Mouse (Mus musculus): ENCODE results near the gene Slc9a6. TPM values are rescaled to one million over a fixed set of nuclear protein-coding genes. Genes with fewer than 3 reads are reported as not detected.

Slc9a6 gene
- polyA plus RNA-seq, 1 experiment from 2014 or later, result 25.0 TPM

DNA sequence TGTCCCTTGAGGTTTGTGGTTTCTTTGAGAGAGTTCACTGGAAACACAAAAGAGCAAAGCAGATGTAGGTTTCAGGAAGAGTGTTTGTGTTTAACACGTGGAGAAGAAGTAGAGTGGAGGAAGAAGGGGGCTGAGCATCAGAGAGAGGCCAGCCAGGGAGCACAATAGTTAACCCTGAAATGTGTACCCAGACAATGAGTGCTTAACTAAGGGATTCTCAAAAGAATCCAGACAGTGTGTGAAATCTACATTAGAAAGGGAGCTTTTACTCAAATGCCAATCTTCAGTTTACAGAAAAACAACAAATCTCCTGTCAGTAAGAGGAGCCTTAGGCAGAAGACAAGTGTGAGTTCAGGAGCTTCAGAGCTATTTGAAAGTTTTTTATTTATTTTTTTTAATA lies 30.5 kb downstream of the Slc9a6 start:
- Histone ChIP-seq H3K9ac (no peak overlapping the region), H3K27ac (no peak overlapping the region), H3K27me3 (no peaks in the 10 kb centered on the region), H3K4me2 (no peak overlapping the region), H3K36me3 (ENCODE audit: poor library complexity, severe bottlenecking) (peaks cover 9% of the 10 kb centered on the region; the same call in 1 of the 2 replicates), H3K4me1 (no peaks in the 10 kb centered on the region), H3K4me3 (no peak overlapping the region), H3K9me3 (replicated peaks) (no peaks in the 10 kb centered on the region)
- WGBS, result 5% methylated on average over 1 of the region's 1 CpGs
- ATAC-seq, result no peak

DNA sequence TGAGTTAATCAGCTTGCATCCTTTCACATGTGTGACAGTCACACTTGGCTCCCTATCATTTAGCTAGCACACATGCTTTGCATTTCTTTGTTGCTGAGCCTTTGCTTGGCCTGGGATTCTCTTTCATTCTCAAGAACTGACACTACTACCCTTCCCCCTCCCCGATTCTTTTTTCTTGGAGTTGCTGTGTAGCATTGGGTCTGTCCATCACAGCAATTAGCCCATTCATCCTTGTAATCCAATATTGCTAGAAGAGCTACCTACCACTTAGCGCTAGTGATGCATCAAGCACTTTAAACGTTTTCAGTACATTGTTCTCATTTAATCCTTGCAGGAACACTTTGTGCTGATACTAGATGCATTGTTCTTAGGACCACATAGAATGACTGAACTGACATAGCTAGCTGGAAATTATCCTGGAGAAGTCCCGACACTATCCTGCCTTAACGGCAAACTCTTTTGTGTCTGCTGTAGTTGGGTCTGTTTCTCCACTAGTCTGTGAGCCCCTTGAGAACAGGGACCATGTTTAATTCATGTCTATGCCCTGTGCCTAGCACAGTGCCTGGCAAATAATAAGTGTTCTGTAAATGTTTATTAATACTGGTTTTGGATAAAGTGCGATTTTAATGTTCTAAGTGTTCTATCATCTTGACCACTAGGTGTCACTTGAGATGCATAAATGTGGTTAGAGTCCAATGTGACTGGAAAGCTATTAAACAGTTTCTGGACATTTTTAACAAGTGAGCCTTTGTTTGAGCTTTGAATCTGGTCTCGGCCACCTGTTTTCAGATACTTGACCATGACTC lies 40.2 kb downstream of the Slc9a6 start:
- 30% methylated on average over 7 of the region's 7 CpGs for WGBS
- Histone ChIP-seq H3K27me3 (no peaks in the 10 kb centered on the region), H3K27ac (no peak overlapping the region), H3K4me3 (no peak overlapping the region), H3K4me1 (no peaks in the 10 kb centered on the region), H3K36me3 (ENCODE audit: poor library complexity, severe bottlenecking) (no peaks in the 10 kb centered on the region), H3K4me2 (no peak overlapping the region), H3K9ac (no peak overlapping the region), H3K9me3 (replicated peaks) (no peaks in the 10 kb centered on the region)
- peak; percentile 57; the same call in 1 of the 2 replicates for ATAC-seq

DNA sequence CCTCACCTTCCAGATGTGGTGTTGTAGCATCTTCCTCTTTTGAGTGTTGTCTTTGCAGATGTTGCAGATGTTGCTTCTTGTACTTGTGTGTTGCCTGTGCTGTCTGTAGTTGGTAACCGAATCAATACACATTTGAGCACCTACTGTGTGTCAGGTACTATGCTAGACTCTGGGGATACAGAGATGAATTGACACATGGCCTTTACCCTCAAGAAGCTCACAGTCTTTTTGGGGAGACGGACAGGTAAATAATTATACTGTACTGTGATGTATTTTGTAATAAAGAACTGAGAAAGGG lies 40.7 kb downstream of the Slc9a6 start:
- Histone ChIP-seq H3K4me2 (no peak overlapping the region), H3K9ac (no peak overlapping the region), H3K9me3 (replicated peaks) (no peaks in the 10 kb centered on the region), H3K4me3 (no peak overlapping the region), H3K36me3 (ENCODE audit: poor library complexity, severe bottlenecking) (no peaks in the 10 kb centered on the region), H3K27me3 (no peaks in the 10 kb centered on the region), H3K4me1 (no peaks in the 10 kb centered on the region), H3K27ac (no peak overlapping the region)
- ATAC-seq, result peak; percentile 55; the same call in 1 of the 2 replicates
- WGBS, result 77% methylated on average over 2 of the region's 2 CpGs

GRCm38 (mm10) chrX:56650885-56651284 lies 41.3 kb downstream of the Slc9a6 start:
- H3K27me3 ChIP-seq, result no peaks in the 10 kb centered on the region
- no peak overlapping the region for H3K27ac ChIP-seq
- WGBS, result 71% methylated on average over 6 of the region's 6 CpGs
- ATAC-seq, result no peak
- H3K4me3 ChIP-seq, result no peak overlapping the region
- no peak overlapping the region for H3K4me2 ChIP-seq
- H3K36me3 ChIP-seq (ENCODE audit: poor library complexity, severe bottlenecking), result no peaks in the 10 kb centered on the region
- no peaks in the 10 kb centered on the region for H3K4me1 ChIP-seq
- no peak overlapping the region for H3K9ac ChIP-seq
- H3K9me3 ChIP-seq (replicated peaks), result no peaks in the 10 kb centered on the region

DNA sequence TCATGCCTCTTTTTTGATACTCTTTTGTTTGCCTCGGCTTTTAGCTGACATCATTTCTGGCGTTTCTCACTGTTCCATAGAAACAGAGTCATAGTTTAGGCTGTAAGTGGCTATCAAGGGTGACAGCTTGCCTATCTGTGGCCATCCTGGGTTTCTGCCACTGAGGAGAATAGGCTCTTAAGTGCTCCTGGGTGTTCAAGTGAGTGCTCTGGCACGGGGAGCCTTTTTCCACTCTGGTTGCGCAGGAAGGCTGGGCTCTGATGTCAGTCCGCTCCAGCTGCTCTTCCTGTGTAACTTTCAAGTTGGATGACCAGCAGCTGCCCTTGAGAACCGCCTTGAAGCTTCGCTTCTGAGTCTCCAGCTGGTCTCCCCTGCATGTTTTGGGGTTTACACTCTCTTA lies 42.2 kb downstream of the Slc9a6 start:
- H3K4me1 ChIP-seq, result no peaks in the 10 kb centered on the region
- no peak overlapping the region for H3K4me2 ChIP-seq
- 62% methylated on average over 7 of the region's 7 CpGs for whole genome bisulfite sequencing
- H3K36me3 ChIP-seq (ENCODE audit: poor library complexity, severe bottlenecking), result no peaks in the 10 kb centered on the region
- H3K9ac ChIP-seq, result no peak overlapping the region
- H3K27me3 ChIP-seq, result no peaks in the 10 kb centered on the region
- H3K27ac ChIP-seq, result no peak overlapping the region
- no peak for ATAC-seq
- no peak overlapping the region for H3K4me3 ChIP-seq
- H3K9me3 ChIP-seq (replicated peaks), result no peaks in the 10 kb centered on the region

DNA sequence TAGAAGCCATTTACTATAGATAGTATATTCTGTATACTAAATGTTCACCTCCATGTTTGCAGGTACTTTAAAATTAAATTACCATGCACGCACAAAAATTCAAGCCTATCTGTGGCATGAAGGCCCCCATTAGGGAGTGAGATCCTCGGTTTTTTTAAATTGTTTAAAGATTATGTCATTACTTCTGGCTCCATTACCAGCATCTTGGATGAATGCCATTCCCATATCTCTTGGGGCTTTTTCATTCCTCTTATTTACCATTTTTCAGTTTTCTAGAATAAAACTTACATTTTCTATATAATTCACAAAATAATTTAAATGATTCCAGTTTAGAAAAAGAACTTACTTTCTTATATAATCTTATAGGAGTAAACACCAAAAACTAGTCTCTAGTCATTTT lies 46.1 kb downstream of the Slc9a6 start:
- H3K27ac ChIP-seq, result no peak overlapping the region
- H3K4me1 ChIP-seq, result no peaks in the 10 kb centered on the region
- H3K36me3 ChIP-seq (ENCODE audit: poor library complexity, severe bottlenecking), result no peaks in the 10 kb centered on the region
- WGBS, result 56% methylated on average over 2 of the region's 2 CpGs
- no peaks in the 10 kb centered on the region for H3K9me3 ChIP-seq (replicated peaks)
- ATAC-seq, result no peak
- H3K27me3 ChIP-seq, result no peaks in the 10 kb centered on the region
- H3K9ac ChIP-seq, result no peak overlapping the region
- no peak overlapping the region for H3K4me3 ChIP-seq
- no peak overlapping the region for H3K4me2 ChIP-seq

DNA sequence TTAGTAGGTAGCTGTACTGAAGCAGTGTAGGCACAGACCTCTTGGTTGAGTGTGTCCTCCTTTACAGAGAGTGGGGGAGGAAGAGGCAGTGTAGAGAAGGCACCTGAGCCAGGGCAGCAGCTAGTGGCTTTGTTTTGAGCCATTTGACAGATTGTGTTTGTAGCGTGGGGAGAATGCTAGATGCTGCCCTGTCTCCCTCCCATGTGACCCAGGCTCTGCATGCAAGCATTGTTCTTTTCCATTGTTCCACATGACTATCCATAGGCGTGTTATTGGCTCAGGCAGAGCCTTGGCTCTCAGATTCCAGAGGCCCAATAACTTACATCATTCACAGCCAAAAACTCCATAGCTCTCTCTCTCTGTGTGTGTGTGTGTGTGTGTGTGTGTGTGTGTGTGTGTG lies 49.7 kb downstream of the Slc9a6 start:
- ATAC-seq, result no peak
- H3K4me1 ChIP-seq, result 0 out of 2 replicates have a peak, but pooled peaks cover 3% of the 10 kb centered on the region
- H3K27me3 ChIP-seq, result no peaks in the 10 kb centered on the region
- H3K9ac ChIP-seq, result no peak overlapping the region
- WGBS, result 47% methylated on average over 2 of the region's 2 CpGs
- no peak overlapping the region for H3K4me3 ChIP-seq
- no peak overlapping the region for H3K4me2 ChIP-seq
- H3K36me3 ChIP-seq (ENCODE audit: poor library complexity, severe bottlenecking), result no peaks in the 10 kb centered on the region
- no peak overlapping the region for H3K27ac ChIP-seq
- H3K9me3 ChIP-seq (replicated peaks), result no peaks in the 10 kb centered on the region

GRCm38 (mm10) chrX:56661143-56661542 lies 51.6 kb downstream of the Slc9a6 start:
- Histone ChIP-seq H3K36me3 (ENCODE audit: poor library complexity, severe bottlenecking) (no peaks in the 10 kb centered on the region), H3K4me1 (0 out of 2 replicates have a peak, but pooled peaks cover 3% of the 10 kb centered on the region), H3K4me3 (no peak overlapping the region), H3K27ac (no peak overlapping the region), H3K9me3 (replicated peaks) (no peaks in the 10 kb centered on the region), H3K4me2 (no peak overlapping the region), H3K27me3 (no peaks in the 10 kb centered on the region), H3K9ac (no peak overlapping the region)
- WGBS, result 91% methylated on average over 12 of the region's 12 CpGs
- ATAC-seq, result no peak

- Histone ChIP-seq H3K9ac (no peak overlapping the region), H3K4me1 (0 out of 2 replicates have a peak, but pooled peaks cover 3% of the 10 kb centered on the region), H3K27ac (no peak overlapping the region), H3K9me3 (replicated peaks) (no peaks in the 10 kb centered on the region), H3K36me3 (ENCODE audit: poor library complexity, severe bottlenecking) (no peaks in the 10 kb centered on the region), H3K4me3 (no peak overlapping the region), H3K27me3 (no peaks in the 10 kb centered on the region), H3K4me2 (no peak overlapping the region)
- ATAC-seq, result no peak
- 73% methylated on average over 6 of the region's 6 CpGs for WGBS
Measured at GRCm38 (mm10) chrX:56662316-56662715, 52.8 kb downstream of the Slc9a6 start.

GRCm38 (mm10) chrX:56663377-56663776 lies 53.8 kb downstream of the Slc9a6 start:
- no peaks in the 10 kb centered on the region for H3K36me3 ChIP-seq (ENCODE audit: poor library complexity, severe bottlenecking)
- H3K9ac ChIP-seq, result no peak overlapping the region
- WGBS, result 54% methylated on average over 4 of the region's 4 CpGs
- peak; percentile 66; the same call in 1 of the 2 replicates for ATAC-seq
- no peaks in the 10 kb centered on the region for H3K27me3 ChIP-seq
- H3K4me1 ChIP-seq, result 0 out of 2 replicates have a peak, but pooled peaks cover 3% of the 10 kb centered on the region
- no peak overlapping the region for H3K27ac ChIP-seq
- H3K4me3 ChIP-seq, result no peak overlapping the region
- H3K9me3 ChIP-seq (replicated peaks), result no peaks in the 10 kb centered on the region
- H3K4me2 ChIP-seq, result no peak overlapping the region

- ATAC-seq, result no peak
- Histone ChIP-seq H3K4me1 (0 out of 2 replicates have a peak, but pooled peaks cover 3% of the 10 kb centered on the region), H3K4me2 (no peak overlapping the region), H3K9me3 (replicated peaks) (no peaks in the 10 kb centered on the region), H3K9ac (no peak overlapping the region), H3K27me3 (no peaks in the 10 kb centered on the region), H3K27ac (no peak overlapping the region), H3K4me3 (no peak overlapping the region), H3K36me3 (ENCODE audit: poor library complexity, severe bottlenecking) (no peaks in the 10 kb centered on the region)
- WGBS, result 89% methylated on average over 8 of the region's 8 CpGs
Measured at GRCm38 (mm10) chrX:56665226-56665973, 55.8 kb downstream of the Slc9a6 start.

DNA sequence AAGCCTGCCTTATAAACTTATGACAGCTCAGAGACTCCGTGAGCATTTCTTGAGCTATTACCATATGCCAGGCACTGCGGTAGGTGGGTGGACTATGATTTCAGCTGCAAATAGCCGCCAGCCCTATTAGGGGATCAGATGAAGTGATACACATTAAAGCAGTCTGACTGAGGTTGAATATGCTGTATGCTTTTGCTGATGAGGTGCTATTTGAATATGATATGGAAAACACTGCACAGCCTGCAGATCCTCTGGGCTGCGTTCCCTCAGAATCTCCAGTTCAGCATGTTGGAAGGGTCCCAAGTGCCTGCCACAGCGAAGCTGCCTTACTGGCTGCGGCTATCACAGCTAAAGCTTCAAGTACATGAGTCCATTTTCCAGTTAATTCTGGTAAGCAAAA lies 57.7 kb downstream of the Slc9a6 start:
- Histone ChIP-seq H3K27ac (no peak overlapping the region), H3K4me3 (no peak overlapping the region), H3K9me3 (replicated peaks) (no peaks in the 10 kb centered on the region), H3K27me3 (no peaks in the 10 kb centered on the region), H3K4me2 (no peak overlapping the region), H3K9ac (no peak overlapping the region), H3K36me3 (ENCODE audit: poor library complexity, severe bottlenecking) (no peaks in the 10 kb centered on the region), H3K4me1 (0 out of 2 replicates have a peak, but pooled peaks cover 3% of the 10 kb centered on the region)
- WGBS, result 83% methylated on average over 6 of the region's 6 CpGs
- ATAC-seq, result no peak; the same call in 1 of the 2 replicates
